14 mouse cellular contexts compared by ENCODE assay signal in genomic region chr7:110956422-110957170, GRCm38 (mm10). TPM values are rescaled to one million over a fixed set of nuclear protein-coding genes. Genes with fewer than 3 reads are reported as not detected.
DNase-seq lines count a peak whose midpoint lies in the region; ATAC-seq lines count a peak whose summit lies in the region.
"Had no signal": no experiment of that assay in that cellular context is flagged by ENCODE, and none has a peak within 500 bp of the region (broad histone marks: within the 10 kb centered on the region; RNA-seq: fewer than 3 reads in every experiment).

No protein-coding gene starts in this region.

- H3K9me3 ChIP-seq in liver, embryonic 12.5 days (replicated peaks), result no peaks in the 10 kb centered on the region
- H3K9me3 ChIP-seq in midbrain, embryonic 14.5 days (ENCODE audit: control insufficient read depth, low read length), result no peaks in the 10 kb centered on the region
- H3K9me3 ChIP-seq: embryonic facial prominence, embryonic 15.5 days; hindbrain, embryonic 10.5 days had no signal

- peak; percentile 96 for DNase-seq in 416B (ENCODE audit: low read depth)
- peak; percentile 32 to 44 for DNase-seq in CD8-positive naive resting alpha-beta T cell, adult 2 months (ENCODE audit: low read depth in 2 of 2, low spot score in 2 of 2)
- no peak for DNase-seq in midbrain, embryonic 14.5 days
- DNase-seq in gastrocnemius, adult 18-20 months (ENCODE audit: low spot score), result no peak
- DNase-seq in left cerebral cortex, postnatal 14 days (ENCODE audit: low spot score in 2 of 2), result no peak
- DNase-seq in gastrocnemius, postnatal 4 days (ENCODE audit: low spot score in 2 of 2), result no peak
- DNase-seq: cerebellum, postnatal 36 days; heart, adult 11 months had no signal

- no peak overlapping the region for H3K4me3 ChIP-seq in liver, embryonic 12.5 days
- H3K4me3 ChIP-seq in midbrain, embryonic 14.5 days (replicated peaks; ENCODE audit: low read depth, low read length), result no peak overlapping the region
- H3K4me3 ChIP-seq: embryonic facial prominence, embryonic 15.5 days; hindbrain, embryonic 10.5 days; left cerebral cortex, adult 2 months had no signal

- no peak overlapping the region for H3K4me2 ChIP-seq in liver, embryonic 12.5 days
- H3K4me2 ChIP-seq in midbrain, embryonic 14.5 days (ENCODE audit: low read length), result no peak overlapping the region
- H3K4me2 ChIP-seq: embryonic facial prominence, embryonic 15.5 days had no signal

- H3K27me3 ChIP-seq in liver, embryonic 12.5 days (replicated peaks), result no peaks in the 10 kb centered on the region
- no peaks in the 10 kb centered on the region for H3K27me3 ChIP-seq in midbrain, embryonic 14.5 days (ENCODE audit: control insufficient read depth, insufficient read depth, low read length)
- H3K27me3 ChIP-seq: embryonic facial prominence, embryonic 15.5 days had no signal

- intact Hi-C loops in left cerebral cortex, postnatal 14 days (cut with DNase I), result no loop called here

- 0 out of 2 replicates have a peak overlapping the region, but pooled peaks have one; percentile 10 for H3K27ac ChIP-seq in liver, embryonic 12.5 days
- no peak overlapping the region for H3K27ac ChIP-seq in midbrain, embryonic 14.5 days (replicated peaks; ENCODE audit: low read depth, low read length)
- H3K27ac ChIP-seq: embryonic facial prominence, embryonic 15.5 days; hindbrain, embryonic 10.5 days; kidney, postnatal 0 days; left cerebral cortex, adult 2 months had no signal

- H3K36me3 ChIP-seq in liver, embryonic 12.5 days, result no peaks in the 10 kb centered on the region
- no peaks in the 10 kb centered on the region for H3K36me3 ChIP-seq in midbrain, embryonic 14.5 days (ENCODE audit: control insufficient read depth, insufficient read depth, low read length)
- H3K36me3 ChIP-seq: embryonic facial prominence, embryonic 15.5 days; hindbrain, embryonic 10.5 days had no signal

- no peak overlapping the region for H3K9ac ChIP-seq in liver, embryonic 12.5 days
- H3K9ac ChIP-seq in midbrain, embryonic 14.5 days (replicated peaks; ENCODE audit: low read length), result no peak overlapping the region
- H3K9ac ChIP-seq: embryonic facial prominence, embryonic 15.5 days had no signal

- 39% methylated on average over 14 of the region's 14 CpGs for WGBS in liver, embryonic 12.5 days (ENCODE audit: insufficient replicate concordance)
- WGBS in midbrain, embryonic 14.5 days, result 92% methylated on average over 14 of the region's 14 CpGs

- peak; percentile 46; the same call in 1 of the 2 replicates for ATAC-seq in liver, embryonic 12.5 days
- peak; percentile 70 for ATAC-seq in neutrophil, adult 5-6 weeks (ENCODE audit: extremely low read depth, insufficient number of reproducible peaks, low FRiP score, poor library complexity, severe bottlenecking)
- no peak for ATAC-seq in midbrain, embryonic 14.5 days (ENCODE audit: low FRiP score, low TSS enrichment)

- peaks cover 57% of the 10 kb centered on the region for H3K4me1 ChIP-seq in liver, embryonic 12.5 days
- no peaks in the 10 kb centered on the region for H3K4me1 ChIP-seq in midbrain, embryonic 14.5 days (ENCODE audit: control insufficient read depth, insufficient read depth, low read length)
- H3K4me1 ChIP-seq: embryonic facial prominence, embryonic 15.5 days had no signal

RNA-seq across cellular contexts. Expression of gene Mrvi1, which starts 25.7 kb away (rescaled TPM):
- 14.7 and 14.9 TPM in 2 replicates for polyA plus RNA-seq in liver, embryonic 12.5 days (2016; fragmentation: Nextera tagmentation; extraction: Ambion mirVana)
- 2.1 and 3.5 TPM in 2 replicates for total RNA-seq in neutrophil, adult 5-6 weeks (2017)
- 0.73 and 0.99 TPM in 2 replicates for polyA plus RNA-seq in midbrain, embryonic 14.5 days (2014; fragmentation: Nextera tagmentation; extraction: Ambion mirVana)
- 1 to 10 TPM; 4.7 to 5.2 TPM for total RNA-seq in gastrocnemius, adult 18-20 months (2021)
- 1 to 10 TPM; 2.5 to 3.6 TPM for total RNA-seq in left cerebral cortex, postnatal 14 days (2021)
- total RNA-seq in gastrocnemius, postnatal 4 days (2021), result 1 to 10 TPM; 9.0 to 9.2 TPM

Comparison
In these comparisons a context has a peak if more than half of its experiments do, and no peak if none do; other contexts are left out.
1. DNase-seq: peak in 416B (single experiment) and CD8-positive naive resting alpha-beta T cell, adult 2 months (2 of 2); none in midbrain, embryonic 14.5 days (single experiment), gastrocnemius, adult 18-20 months (single experiment), left cerebral cortex, postnatal 14 days (0 of 2) and gastrocnemius, postnatal 4 days (0 of 2).